Mouse (Mus musculus): Measurements from ENCODE around the gene Tspo2. TPM values are rescaled to one million over a fixed set of nuclear protein-coding genes. Genes with fewer than 3 reads are reported as not detected.

Tspo2 gene
- total RNA-seq, 4 experiments from 2014 or later = not detected

DNA sequence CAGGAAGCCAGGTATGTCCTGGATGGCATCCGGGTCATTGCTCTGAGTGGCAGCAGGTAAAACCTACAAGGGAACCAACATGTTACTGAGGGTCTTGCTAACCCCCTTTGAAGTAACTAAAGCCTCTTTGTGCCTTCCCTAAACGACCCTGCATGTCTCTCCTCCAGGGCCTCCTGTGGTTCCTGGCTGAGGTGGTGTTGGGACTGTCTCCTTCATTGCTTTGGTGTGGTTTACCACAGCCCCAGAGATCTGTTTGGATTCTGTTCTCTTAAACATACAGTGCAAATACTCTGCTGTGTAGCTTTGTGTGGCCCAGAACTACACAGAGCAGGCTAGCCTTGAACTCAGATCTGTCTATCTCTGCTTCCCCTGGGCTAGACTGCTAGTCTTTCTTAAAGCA lies 31.8 kb downstream of the Tspo2 start:
- DNase-seq (ENCODE audit: low spot score in 2 of 2) = no peak

DNA sequence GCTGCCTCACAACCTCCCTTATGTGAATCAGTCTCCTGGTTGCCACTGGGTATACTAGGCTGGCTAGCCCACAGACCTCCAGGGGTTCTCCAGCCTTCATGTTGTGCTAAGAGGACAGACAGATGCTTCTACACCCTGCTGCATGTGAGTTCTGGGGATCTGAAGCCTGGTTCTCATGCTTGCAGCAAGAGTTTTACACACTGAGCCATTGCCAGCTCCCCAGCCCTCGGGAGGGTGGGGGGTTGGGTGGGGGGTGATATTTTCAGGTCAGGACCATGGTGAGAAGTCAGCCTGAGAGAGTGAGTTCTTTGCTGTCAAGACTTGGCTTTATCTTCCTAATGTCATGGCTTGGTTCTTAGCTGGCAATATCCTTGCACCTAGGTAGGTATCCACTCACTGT lies 32.5 kb downstream of the Tspo2 start:
- DNase-seq (ENCODE audit: low spot score in 2 of 2) = no peak

DNA sequence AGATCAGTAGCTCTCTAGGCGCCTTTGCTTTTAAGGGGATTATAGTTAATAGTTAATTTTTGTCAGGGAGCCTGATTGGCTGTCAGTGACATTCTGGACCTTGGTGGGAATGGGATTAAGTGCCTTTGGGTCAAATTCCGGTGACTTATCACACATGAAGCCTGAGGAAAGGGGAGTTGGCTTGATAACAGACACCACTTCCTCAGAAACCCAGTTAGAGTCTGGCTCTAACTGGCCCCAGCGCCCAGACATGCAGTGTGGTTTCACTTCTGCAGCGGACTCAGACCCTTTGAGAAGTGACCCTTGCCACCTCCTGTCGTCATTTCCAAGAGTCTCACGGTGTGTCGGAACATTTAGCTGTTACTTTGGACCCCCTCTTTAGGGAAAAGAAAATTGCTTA lies 33.1 kb downstream of the Tspo2 start:
- DNase-seq (ENCODE audit: low spot score in 2 of 2) = no peak

DNA sequence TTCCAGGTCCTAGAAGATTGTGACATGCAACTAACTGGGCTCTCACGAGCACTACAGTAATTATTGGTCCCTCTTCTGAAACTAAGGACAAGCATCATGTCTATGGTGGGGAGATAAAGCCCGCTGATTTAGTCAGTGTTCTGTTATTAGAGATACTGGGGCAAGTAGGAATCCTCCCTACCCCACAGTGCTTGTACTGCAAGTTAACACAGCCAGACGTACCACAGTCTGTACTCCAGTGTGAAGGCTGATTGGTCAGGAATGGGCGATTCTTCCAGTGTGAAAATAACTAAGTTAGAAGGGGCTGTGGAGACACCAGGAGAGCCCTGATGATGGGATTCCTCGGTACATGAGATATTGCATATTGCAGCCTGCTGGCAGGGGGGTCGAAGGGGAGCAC lies 33.8 kb downstream of the Tspo2 start:
- no peak for DNase-seq (ENCODE audit: low spot score in 2 of 2)

DNA sequence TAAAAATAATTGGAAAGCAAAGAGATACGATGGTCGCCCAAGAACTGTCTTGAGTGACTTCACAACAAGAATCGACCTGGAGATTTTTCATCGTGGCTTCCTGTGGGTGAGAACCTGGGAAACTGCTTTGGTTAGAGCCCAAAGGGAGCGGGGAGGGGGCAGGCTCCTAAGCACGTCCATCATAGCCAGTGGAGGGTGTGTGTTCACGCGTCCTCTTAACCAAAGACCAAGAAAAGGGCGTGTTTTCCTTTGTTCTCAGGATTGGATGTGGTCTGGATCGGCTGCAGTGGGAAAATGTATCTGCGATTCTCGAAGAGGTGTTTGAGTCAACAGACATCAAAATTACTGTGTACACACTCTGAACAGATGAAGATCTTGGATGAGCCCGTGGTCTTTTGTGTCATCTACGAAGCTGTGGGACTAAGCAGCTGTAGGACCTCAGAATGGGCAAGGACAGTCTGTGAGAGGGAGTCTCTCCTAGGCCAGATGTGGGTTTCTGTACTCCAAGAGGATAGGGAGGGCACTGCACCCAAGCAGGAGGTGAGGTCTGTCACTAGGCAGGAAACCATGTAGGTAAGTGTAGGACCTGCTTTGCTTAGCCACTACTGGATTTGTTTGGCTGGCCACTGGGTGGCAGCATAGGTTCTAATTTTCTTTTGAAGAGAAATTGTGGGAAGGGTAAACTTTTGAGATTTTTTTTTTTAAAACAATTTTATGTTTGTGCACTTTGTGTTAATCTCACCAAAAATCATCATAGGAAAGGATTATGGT lies 34.7 kb downstream of the Tspo2 start:
- DNase-seq (ENCODE audit: low spot score in 2 of 2) = no peak

DNA sequence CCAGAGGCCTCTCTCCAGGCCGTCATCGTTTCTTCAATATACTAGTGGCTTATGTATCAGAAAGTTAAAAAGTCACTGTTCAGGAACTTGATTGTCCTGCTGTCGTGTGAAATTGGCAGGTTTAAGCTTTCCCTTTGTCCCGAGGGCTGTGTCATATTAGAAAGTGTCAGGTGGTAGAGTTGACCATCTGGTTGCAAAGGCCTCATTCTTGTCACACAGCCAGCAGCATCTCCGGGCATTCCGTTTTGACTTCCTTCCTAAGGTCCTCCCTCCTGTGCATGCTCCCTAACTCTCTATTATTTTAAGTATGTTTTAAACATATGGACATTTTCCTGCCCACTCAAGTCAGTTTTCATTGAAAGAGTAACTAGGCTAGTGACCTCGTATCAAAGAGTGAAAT lies 35.3 kb downstream of the Tspo2 start:
- DNase-seq (ENCODE audit: low spot score in 2 of 2) = no peak

DNA sequence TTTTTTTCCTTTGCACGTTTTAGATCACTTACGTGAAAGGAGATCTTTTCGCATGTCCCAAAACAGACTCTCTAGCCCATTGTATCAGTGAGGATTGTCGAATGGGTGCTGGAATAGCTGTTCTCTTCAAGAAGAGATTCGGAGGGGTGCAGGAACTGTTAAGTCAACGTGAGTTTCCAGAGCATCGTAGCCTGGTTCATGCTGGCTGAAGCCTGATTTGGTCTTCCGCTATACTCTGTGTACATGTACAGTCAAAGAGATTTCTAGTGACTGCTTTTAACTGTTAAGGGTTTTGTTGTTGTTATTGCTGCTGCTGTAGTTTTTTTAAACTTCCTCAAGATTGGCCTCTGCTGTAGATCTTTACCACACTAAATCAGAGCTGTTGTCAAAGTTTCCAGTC lies 40.1 kb downstream of the Tspo2 start:
- no peak for DNase-seq (ENCODE audit: low spot score in 2 of 2)

DNA sequence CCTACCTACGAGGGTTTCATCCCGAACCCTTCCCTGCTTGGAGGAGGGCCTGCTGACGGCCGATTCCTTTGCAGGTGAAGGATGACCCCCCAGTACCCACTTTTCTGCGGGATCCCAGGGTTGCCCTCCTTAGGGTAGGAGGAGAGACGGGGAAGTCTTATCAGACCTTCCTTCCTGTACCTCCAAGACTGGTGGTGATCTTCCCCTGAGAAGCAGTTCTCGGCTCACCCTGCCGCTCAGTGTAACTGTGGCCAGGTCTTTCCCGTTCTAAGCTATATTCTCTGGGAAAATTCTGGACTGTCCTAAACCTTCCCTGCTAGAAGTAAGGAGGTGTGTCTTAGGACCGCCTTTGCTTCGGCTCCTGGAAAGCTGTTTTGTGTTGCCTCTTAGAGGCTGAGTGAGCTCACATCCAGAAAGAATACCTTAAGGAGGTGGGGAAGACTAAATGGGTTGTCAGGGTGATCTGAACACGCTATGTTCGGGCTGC lies 41.0 kb downstream of the Tspo2 start:
- DNase-seq (ENCODE audit: low spot score in 2 of 2) = no peak

DNA sequence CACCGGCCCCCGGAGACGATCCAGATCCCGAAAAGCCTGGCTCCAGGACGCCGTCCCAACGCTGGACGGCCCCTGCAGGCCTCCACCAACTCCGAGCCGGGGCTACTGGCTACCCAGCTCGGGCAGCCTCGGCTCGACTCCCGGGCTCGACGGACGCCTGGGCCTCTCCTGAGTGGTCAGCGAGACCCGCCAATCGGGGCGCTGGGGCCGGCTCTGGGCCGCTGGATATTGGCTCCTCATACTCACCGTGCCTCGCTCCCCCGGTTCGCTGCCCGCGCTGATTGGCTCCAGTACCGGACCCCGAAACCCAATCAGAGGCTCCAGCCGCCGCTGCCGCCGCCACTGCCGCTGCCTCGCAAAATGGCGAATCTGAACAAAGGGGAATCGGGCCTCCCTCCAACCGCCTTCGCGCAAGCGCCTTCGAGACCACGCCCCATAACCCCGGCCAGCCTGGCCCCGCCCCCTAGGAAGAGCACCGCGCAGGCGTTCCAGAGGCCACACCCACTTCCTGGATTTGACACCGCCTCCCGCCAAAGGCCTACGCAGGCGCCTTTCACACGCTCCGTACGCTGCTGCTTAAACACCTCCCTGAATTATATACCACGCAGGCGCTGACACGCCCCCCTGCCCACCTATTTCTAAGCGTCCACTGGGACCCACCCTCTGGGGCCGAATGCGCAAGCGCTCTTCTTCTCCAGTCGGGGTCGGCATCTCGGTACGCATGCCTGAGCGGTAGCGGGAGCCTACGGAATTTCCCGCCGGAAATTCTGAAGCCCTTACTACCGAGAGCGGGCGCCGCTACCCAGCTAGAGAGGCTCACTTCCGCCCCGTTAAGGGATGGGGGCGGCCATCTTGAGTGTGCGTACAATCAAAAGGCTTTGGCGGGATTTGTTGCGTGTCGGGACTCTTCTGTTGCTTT lies 41.7 kb downstream of the Tspo2 start, which contains the start of the genes Nfya and Oard1:
Gene Nfya, minus strand, starts transcription at position 527 of the 919 bp plus-strand sequence.
Gene Oard1, plus strand, starts transcription at position 635 of the 919 bp plus-strand sequence.
- DNase-seq (ENCODE audit: low spot score in 2 of 2) = peak; percentile 99 to 100

DNA sequence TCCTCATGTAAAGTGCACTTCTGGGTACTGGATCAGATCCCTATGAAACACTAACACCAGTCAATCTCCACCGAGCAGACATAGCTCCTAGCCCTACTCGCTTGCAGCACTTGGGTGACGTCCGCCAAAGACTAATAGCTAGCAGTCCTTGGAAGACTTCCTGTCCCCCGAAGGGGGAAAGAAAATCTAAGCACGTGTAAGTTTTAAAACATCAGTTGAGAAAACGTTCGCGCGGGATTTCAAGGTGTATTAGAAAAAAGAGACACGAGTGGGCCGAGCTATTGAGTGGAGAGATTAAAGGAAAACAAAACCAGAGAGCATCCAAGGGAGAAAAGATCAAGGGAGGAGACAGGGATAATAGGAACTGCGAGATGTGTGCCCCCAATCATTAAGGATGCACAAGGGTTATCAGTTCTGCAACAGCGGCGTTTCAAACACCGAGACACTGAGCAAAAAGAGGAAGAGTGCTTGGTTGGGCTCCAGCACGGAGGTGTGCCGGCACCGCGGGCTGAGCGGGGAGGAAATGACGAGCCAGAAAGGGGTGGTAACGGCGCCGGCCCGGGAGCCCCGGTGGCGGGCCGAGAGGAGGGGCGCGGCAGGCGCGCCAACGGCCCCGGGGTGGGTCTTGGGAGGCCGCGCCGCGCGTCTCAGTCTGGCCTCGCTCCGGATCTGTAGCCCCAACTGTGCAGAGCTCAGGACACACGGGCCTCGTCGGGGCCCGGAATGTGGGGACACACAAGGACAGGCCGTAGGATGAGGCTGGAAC lies 42.6 kb downstream of the Tspo2 start:
- DNase-seq (ENCODE audit: low spot score in 2 of 2) = peak; percentile 43 to 46

DNA sequence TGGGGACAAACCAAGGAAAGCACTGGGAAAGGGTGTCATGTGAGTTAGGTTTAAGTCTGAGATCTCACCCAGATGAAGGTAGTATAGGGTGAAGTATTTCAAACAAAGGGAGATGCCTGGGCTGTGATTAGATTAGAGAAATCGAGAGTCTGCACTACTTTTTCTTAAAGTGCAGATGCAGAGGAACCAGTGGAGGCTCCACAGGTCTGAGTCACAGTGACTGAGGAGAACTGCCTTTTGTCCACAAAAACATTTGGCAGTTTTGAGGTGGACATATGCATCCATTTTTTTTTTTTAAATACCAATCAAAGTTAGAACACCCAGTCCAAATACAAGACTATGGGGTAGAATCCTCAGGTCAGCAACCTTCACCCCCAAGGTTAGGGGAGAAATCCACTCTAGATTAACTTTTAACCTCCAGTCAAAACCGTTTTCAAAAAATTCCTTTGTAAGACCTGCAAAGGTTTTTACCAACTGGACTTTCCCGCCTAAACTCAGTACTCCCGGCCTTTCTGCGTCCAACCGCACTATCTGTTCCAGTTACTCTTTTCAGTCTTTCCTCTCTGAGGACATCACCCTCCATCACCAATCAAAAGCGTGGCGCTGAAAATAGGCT lies 43.3 kb downstream of the Tspo2 start:
- no peak for DNase-seq (ENCODE audit: low spot score in 2 of 2)

DNA sequence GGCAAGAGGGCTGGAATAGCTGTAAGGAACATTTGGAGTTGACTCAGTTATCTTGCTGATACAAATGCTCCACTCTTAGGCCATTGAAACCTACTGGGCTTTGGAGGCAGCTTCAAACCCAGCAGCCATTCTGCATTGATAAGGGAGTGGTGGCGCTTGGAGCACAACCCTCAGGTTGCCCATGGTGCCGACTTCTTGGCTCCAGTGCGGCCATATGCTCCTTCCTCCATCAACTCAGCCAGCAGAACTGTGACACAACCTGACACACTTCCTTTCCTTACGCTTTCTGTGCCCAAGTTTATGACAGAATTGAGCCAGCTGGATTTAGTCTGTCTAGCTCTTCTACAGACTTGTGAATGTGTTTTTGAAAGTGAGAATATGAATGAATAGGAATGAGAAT lies 44.2 kb downstream of the Tspo2 start:
- no peak for DNase-seq (ENCODE audit: low spot score in 2 of 2)

DNA sequence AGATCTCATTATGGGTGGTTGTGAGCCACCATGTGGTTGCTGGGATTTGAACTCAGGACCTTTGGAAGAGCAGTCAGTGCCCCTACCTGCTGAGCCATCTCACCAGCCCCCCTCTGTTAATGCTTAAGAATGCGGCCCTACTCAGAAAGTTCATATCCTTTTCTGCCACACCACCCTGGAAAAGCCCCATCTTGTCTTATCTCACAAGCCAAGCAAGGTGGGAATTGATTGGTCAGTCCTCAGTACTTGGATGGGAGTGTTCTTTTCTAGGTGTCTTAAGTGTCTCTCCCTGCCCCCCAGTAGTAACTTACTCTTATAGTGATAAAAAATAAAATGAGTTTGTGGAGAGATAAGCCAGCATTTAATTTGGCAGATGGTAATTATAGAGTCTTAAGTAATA lies 46.6 kb downstream of the Tspo2 start:
- DNase-seq (ENCODE audit: low spot score in 2 of 2) = no peak

DNA sequence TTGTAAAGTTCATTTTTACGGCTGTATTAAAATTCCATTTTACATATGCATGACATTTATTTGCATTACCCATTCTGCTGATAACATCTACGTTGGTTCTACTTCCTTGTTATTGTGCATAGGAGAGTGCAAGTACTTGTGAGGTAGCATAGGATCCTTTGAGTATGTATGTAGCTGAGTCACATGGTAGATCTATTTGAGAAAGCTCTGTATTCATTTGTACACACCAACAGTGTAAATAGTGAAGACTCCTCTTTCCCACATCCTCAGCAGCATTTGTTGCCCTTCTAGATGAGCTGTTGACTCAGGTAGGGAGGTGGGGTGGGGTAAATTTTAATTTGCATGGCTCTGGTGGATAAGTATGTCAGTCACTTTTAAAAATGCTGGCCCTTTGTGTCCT lies 47.5 kb downstream of the Tspo2 start:
- no peak for DNase-seq (ENCODE audit: low spot score in 2 of 2)

DNA sequence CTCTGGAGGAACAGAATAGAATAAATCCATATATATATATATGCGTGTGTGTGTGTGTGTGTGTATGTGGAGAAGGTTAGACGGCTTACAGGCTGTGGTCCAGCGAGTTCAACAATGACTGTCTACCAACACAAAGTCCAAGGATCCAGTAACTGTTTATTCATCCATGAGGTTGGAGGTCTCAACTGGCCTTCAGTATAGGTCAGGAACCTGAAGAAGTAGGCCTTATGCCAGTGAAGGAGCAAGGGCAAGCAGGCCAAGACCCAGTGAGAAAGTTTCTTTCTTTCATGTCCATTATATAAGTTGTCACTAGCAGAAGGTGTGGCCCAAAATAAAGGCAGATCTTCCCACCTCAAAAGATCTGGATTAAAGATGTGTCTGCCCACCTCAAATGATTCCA lies 48.6 kb downstream of the Tspo2 start:
- DNase-seq (ENCODE audit: low spot score in 2 of 2) = no peak

DNA sequence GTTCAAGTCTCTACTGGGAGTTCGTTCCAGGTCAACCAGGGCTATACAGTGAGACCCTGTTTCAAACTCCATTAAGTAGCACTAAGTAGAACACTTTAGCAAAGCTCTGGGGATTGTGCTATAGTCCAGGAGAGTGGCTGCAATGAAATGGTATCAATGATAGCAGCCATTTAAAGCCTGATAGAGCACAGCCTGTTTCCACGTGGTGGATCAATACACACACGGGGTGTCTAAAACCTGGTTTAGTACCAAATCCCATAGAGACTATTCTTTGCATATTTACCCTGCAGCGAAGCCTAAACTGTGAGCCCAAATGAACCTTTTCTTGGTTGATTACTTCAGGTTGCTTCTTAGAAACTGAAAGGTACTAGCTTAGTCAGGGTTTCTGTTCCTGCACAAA lies 49.6 kb downstream of the Tspo2 start:
- no peak for DNase-seq (ENCODE audit: low spot score in 2 of 2)

Other genes with a start within 250 kb of the Tspo2 start
- gene Trem1, start 218.8 kb downstream of the Tspo2 start, total RNA-seq (2022) = not detected
- not detected for gene Trem3, start 203.7 kb downstream of the Tspo2 start, total RNA-seq (2022)
- gene Treml4, start 187.2 kb downstream of the Tspo2 start, total RNA-seq (2022) = not detected
- gene Treml2, start 152.0 kb downstream of the Tspo2 start, total RNA-seq (2022) = under 1 TPM in 2 of 4 experiments, not detected in 2; 0.15 to 0.40 TPM
- not detected for gene B430306N03Rik, start 135.4 kb downstream of the Tspo2 start, total RNA-seq (2022)
- gene Trem2, start 105.1 kb downstream of the Tspo2 start, total RNA-seq (2022) = under 1 TPM in 3 of 4 experiments, not detected in 1; 0.80 to 0.97 (median 0.97) TPM
- gene Treml1, start 91.6 kb downstream of the Tspo2 start, total RNA-seq (2022) = not detected
- 1 to 10 TPM; 2.8 to 6.3 (median 5.6) TPM for gene Nfya, start 41.6 kb downstream of the Tspo2 start, total RNA-seq (2022)
- gene Oard1, start 41.5 kb downstream of the Tspo2 start, total RNA-seq (2022) = 10 to 100 TPM; 12.4 to 18.1 (median 16.4) TPM
- gene Apobec2, start 18.6 kb downstream of the Tspo2 start, total RNA-seq (2022) = 100 to 1,000 TPM; 445 to 531 (median 476) TPM
- gene Unc5cl, start 3.4 kb upstream of the Tspo2 start, total RNA-seq (2022) = not detected

Data from gastrocnemius, adult 8-10 months (tissue).